Mouse (Mus musculus) 3T3-L1 (cell line): ENCODE data around the gene Lrrc8c.

Experiments used
- DNase-seq: peaks from one replicate; pipeline ENCODE4 v3.0.0-alpha.2; 2015; ENCODE audit warnings: low read depth, low spot score

Lrrc8c gene

DNA sequence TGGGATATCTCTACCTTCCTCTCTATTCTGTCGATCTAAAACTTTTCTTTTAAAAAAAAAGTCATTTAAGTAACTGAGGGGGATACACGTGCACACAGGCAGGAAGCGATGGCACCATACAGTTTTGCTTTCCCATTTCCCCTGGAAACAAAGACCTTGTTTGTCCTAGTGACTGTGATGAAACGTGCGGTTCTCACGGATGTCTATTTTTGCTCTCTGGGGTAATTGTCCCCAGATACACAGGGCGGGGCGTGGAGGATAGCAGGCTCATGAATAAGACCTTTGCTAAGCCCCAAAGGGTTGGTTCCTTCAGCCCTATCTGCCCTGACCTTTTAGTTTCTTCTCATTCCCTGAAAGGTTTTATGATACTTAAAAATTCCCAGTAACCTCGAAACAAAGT is 79.7 kb downstream of the Lrrc8c start:
- no peak for DNase-seq

GRCm38 (mm10) chr5:105599315-105599714 is 80.1 kb downstream of the Lrrc8c start:
- DNase-seq = no peak

GRCm38 (mm10) chr5:105600998-105601397 is 81.8 kb downstream of the Lrrc8c start:
- no peak for DNase-seq

GRCm38 (mm10) chr5:105602585-105602984 is 83.4 kb downstream of the Lrrc8c start:
- DNase-seq = no peak

DNA sequence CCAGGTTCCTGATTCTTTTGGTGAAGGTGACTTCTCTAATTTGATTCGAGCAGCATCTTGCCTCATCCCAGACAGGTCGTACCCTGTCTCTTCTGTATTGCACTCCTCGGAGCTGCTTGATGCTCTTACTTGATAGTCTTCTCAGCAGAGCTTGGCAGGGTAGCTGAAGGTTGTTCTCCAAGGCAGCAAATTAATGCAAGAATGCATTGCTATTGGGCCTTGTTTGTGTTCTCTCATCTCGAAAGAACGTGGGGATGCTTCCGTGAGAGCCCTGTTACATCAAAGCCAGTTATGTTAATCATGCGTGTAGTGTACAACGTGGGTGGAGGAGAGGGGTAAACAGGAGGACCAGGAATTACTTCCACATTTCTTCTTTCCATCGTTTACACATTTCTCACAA is 86.5 kb downstream of the Lrrc8c start:
- no peak for DNase-seq

DNA sequence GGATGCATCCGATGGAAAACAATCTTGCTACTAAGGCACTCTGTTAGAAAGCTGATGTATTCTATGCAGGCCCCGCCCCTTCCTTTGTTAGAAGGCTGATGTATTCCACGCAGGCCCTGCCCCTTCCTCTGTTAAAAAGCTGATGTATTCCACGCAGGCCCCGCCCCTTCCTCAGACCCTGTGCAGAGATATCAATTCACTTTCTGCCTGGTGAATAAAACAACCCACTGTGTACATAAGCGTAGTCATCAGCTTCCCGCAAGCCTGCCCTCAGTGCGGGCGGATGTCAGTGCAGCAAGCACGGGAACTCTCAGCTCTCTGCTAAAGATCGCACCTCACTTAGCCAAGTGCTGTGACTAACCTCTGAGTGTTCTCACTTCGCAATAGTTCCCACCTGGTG is 90.5 kb downstream of the Lrrc8c start:
- peak; percentile 10 for DNase-seq

DNA sequence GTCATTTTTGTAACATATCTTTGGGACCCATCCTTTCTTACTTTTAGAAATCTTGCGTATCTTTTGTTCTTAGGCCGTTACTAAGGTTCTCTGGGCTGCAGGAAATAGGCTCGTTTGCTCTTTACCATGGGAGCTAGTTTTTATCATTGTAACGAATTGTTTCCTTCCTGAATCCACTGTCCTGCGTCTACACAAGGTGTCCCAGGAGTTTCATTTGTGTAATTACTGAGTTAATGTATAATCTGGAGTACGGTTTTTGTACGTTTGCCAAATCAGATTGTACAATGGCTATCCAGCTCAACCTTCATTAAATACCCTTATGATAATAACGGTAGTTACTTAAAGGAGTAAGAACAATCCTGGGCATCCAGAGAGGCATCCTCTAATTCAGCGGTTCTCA is 93.8 kb downstream of the Lrrc8c start:
- no peak for DNase-seq

DNA sequence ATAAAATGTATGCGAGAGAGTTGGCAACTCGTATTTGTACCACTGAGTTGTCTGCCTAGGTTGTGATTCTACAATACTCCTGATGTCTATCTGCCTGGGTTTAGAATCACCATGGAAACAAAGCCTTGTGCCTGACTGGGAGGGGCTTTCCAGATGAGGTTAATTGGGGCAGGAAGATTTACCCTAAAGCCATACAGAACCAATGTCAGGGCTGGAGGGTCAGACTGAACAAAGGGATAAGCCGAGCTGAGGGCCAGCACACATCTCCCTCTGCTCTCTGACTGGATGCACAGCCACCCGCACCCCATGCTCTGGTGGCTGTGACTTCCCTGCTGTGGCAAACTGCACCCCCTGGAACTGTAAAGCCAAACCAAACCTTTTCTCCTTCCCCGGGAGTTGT is 94.8 kb downstream of the Lrrc8c start:
- no peak for DNase-seq

DNA sequence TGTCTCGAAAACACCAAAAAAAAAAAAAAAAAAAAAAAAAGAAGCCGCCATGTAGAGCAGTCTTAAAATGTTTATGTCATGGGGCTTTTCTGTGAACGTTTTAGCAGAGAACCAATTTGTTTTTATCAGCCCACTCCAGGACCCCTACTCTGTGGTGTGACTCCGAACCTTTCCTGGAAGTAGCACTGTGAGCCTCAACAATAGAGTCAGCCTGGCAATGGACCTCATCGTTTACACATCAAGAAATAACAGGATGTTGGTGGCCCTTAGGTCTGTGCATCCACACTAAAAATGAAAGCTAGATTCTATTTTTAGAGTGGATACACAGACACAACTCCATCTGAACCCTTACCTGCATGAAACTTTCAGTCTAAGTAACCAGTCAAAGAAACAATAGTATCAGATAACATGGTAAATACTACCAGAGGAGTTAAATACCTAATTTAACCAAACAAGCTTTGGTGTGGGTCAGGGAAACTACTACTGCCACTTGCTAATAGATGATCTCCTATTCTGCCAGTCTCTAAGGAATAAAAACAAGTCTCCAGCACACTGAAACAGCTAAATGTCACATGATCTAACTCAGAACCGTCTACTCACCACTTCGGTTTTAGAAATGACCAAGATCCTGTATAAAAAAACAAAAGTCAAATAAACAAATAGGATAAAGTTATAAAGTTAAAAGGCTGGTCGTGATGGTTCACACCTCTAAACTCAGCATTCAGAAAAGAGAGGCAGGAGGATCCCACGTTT is 95.7 kb downstream of the Lrrc8c start:
- no peak for DNase-seq

GRCm38 (mm10) chr5:105615871-105616454 is 96.8 kb downstream of the Lrrc8c start:
- no peak for DNase-seq

DNA sequence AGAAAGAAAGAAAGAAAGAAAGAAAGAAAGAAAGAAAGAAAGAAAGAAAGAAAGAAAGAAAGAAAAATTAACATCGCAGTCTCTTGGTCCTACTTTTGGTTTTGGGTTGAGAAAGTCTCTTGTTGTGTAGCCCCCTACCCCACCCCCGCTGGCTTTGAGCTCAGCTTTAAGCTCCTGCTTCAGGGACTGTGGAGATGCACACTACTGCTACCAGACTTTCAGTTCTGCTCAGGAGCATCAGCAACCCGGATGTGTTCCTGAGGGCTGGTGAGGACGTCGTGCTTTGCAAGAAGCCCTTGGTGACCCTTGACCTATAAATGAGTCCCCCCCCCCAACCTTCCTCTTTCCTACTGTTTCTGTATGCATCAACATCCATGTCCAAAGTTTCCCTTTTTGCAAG is 97.3 kb downstream of the Lrrc8c start:
- no peak for DNase-seq

GRCm38 (mm10) chr5:105618510-105618909 is 99.3 kb downstream of the Lrrc8c start:
- no peak for DNase-seq

DNA sequence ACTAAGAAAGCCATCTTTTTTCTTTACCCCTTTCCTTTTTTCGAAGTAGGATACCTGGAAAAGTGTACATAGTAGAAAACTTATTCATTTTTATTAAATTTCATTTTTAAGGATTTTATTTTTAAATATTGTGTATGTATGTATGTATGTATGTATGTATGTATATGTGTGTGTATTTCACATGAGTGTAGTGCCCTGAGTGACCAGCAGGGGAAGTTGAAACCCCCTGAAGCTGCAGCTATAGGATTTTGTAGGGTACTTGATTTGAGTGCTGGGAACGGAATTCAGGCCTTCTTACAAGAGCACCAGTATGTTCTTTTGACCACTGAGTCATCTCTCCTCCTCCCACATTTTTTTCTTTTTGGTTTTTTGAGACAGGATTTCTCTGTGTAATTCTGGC is 100.5 kb downstream of the Lrrc8c start:
- peak; percentile 71 for DNase-seq

- peak; percentile 94 for DNase-seq
Measured at GRCm38 (mm10) chr5:105620505-105621116, 101.4 kb downstream of the Lrrc8c start.

GRCm38 (mm10) chr5:105623074-105623713 is 104.0 kb downstream of the Lrrc8c start:
- no peak for DNase-seq

- DNase-seq = no peak
Measured at GRCm38 (mm10) chr5:105624257-105624656, 105.1 kb downstream of the Lrrc8c start.

DNA sequence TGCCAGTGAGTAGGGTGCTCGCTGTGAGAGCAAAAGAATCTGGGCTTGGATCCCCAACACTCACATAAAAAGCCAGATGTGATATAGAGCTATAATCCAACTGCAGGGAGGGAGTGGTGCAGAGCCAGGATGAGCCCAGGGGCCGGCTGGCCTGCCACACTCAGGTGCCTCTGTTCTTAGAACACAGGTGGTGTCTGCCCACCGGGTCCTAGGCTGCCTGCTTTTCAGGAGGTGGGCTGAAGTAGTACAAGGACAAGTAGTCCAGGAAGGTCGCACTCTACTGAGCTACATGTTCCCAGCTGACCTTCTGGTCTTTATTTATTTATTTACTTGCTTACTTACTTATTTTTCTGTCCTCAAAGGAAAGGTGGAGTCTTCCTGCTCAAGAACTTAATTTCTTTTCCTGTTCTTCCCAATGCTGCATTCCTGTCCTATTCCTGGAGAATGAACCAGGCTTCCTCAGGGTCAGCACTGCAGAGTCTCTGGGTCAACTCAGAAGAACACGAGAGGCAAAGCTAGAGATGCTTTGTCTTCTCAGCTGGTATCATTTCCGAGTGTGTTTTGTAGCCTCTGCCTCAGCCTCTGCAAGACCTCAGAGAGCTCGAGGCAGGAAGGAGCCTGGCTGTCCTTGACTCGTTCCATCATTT is 106.4 kb downstream of the Lrrc8c start:
- no peak for DNase-seq

- no peak for DNase-seq
Measured at GRCm38 (mm10) chr5:105626355-105626754, 107.2 kb downstream of the Lrrc8c start.

- no peak for DNase-seq
Measured at GRCm38 (mm10) chr5:105627093-105627492, 107.9 kb downstream of the Lrrc8c start.

GRCm38 (mm10) chr5:105629955-105630354 is 110.8 kb downstream of the Lrrc8c start:
- peak; percentile 37 for DNase-seq

GRCm38 (mm10) chr5:105632066-105632465 is 112.9 kb downstream of the Lrrc8c start:
- no peak for DNase-seq

DNA sequence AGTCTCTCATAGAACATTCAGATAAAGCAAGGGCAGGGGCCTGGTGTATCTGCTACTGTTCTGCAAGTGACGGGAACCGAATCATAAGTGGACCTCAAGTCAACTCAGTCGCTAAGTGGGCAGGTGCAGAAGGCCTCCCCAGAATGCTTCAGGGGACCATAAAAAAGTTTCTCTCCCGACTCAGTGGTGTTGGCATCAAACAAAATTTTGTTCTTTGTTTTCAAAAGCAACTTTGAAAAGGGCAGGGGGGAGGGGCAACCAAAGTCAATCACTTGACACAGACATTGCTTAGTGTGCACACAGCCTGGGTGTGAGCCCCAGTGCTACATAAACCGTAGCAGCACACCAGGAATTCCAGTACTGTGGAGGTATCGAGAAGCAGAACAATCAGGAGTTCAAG is 116.4 kb downstream of the Lrrc8c start:
- DNase-seq = no peak
